Mouse (Mus musculus) lung, adult 2 months (tissue): ENCODE results near the gene Lexm.

Source experiments
- CTCF ChIP-seq: fragments of 200-500 bp; IDR thresholded peaks from 2 replicates; pipeline ENCODE4 v1.5.1; 2011; ENCODE audit warnings: mild to moderate bottlenecking, low read length, control low read depth; ENCODE audit not compliant: insufficient read depth
- POLR2A ChIP-seq: fragments of 200-500 bp; IDR thresholded peaks from 2 replicates; pipeline ENCODE4 v1.6.1; 2011; ENCODE audit warnings: low read depth, mild to moderate bottlenecking, control low read depth, low read length, borderline replicate concordance; ENCODE audit errors: extremely low read depth

GRCm38 (mm10) chr4:106577511-106577910 lies 39.5 kb downstream of the Lexm start:
- TF ChIP-seq CTCF (no peak), POLR2A (no peak)
